Mouse (Mus musculus) erythroblast, embryonic 14.5 days (primary cell): ENCODE results near the gene Clec14a.

Experiments
- GATA1 ChIP-seq: IDR thresholded peaks from 2 replicates; pipeline ENCODE4 v1.6.1; 2012; ENCODE audit warnings: low read length, inconsistent platforms, mixed read lengths
- TAL1 ChIP-seq: IDR thresholded peaks from 3 replicates; pipeline ENCODE4 v1.6.1; 2012; ENCODE audit warnings: low read length, inconsistent platforms, mixed read lengths

- TF ChIP-seq TAL1 = no peak
- no peak for TF ChIP-seq GATA1
These were observed 50.0 kb downstream of the Clec14a start for GRCm38 (mm10) chr12:58219078-58219477.
